Mouse (Mus musculus) spleen, adult 2 months (tissue): Measurements from ENCODE around the gene Slc9a9.

Experiments
- CTCF ChIP-seq: fragments of 200-500 bp; IDR thresholded peaks from 2 replicates; pipeline ENCODE4 v1.5.1; 2011; ENCODE audit warnings: mild to moderate bottlenecking, inconsistent platforms; ENCODE audit not compliant: insufficient read depth, insufficient read length, insufficient replicate concordance; ENCODE audit errors: extremely low read depth
- POLR2A ChIP-seq: fragments of 200-500 bp; IDR thresholded peaks from 2 replicates; pipeline ENCODE4 v1.6.1; 2011; ENCODE audit warnings: low read depth, low read length, inconsistent platforms

DNA sequence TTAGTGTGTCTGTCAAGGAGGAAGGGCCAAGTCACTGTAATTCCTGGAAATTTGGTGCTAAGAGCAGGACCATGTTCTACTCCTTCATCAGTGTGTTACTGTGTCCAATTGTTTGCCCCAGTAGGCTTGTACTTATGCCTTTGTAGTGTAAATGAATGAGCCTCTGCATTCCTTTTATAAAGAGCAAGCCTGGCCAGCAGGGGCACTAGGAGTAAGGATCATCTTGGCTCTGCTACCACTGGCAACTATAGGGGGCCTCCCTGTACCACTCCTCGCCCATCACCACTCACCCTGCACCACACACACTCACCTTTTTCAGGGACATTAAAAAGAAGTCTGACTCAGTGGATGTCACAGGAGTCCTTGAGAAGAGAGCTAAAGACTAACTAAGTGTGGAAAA lies 306.5 kb downstream of the Slc9a9 start:
- TF ChIP-seq POLR2A: no peak
- no peak for TF ChIP-seq CTCF
